Mouse (Mus musculus) adrenal gland, postnatal 0 days (tissue): ENCODE results near the gene Olfr1466. TPM values are rescaled to one million over a fixed set of nuclear protein-coding genes. Genes with fewer than 3 reads are reported as not detected.

Source experiments
- polyA plus RNA-seq: library from polyadenylated mRNA; unstranded; fragments of >200 nt; fragmentation: Nextera tagmentation; extraction: Ambion mirVana; gene quantifications from 2 replicates; pipeline ENCODE4 v1.2.1, GENCODE M21; 2015

Olfr1466 gene
- not detected in 2 replicates for polyA plus RNA-seq

DNA sequence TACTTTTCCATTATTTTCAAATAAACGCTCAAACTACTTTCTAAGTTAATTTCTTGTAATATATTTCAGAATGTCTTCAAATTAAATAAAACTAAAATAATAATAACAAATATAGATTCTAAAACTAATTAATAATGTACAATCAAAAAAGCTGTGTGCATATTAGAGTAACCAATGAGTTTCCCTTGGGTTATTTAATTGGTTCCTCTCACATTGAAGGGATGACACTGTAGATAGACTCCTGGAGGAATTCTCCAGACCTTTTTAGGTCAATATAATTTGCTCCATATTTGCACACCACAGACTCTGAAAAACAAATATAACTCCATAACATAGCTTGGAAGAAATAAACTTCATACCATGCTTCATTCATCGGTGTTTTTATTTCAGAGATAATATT, at the start of gene Olfr1466:
Olfr1466 (plus strand) TSS at position 301 of the 400 bp plus-strand sequence.

DNA sequence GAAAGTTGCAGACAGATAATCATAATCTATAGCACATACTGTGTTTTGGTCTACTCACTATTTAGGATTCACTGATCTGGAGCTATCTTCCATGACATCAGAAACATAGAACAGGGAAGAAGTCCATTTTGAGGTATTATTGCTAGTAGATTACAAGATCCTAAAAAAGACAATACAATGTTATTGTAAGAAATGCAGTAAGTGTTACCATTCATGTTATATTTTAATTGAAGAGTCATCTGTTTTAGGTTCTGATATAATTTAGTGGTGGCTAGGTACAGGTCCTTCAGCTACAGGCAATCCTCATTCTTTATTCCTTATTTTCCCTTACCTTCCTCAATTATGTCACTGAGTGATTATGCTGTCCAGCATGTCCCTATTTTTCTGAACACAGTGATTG, 23.2 kb upstream of the Olfr1466 start, which contains the start of gene Olfr1465:
Olfr1465 (minus strand) TSS at position 101 of the 400 bp plus-strand sequence.

DNA sequence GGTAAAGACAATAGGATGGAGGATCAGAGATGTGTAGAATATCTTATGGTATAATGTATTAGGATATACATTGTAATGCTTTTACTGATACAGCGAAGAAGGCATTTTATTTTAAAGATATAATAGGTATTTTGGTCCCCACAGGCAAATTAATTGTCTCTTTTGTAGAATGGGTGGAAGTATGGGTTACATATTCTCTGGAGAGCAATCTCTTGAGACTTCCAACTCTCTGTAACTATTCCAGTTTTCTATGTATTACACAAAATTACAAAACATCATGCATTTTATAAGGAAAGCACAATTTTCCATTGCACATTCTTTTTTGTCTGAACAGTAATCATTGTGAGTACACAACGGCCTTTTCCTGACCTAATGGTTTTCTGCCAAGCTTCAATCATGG, 23.3 kb downstream of the Olfr1466 start, which contains the start of gene Olfr1467:
Olfr1467 (plus strand) TSS at position 301 of the 400 bp plus-strand sequence.

Other genes with a start within 250 kb of the Olfr1466 start
- not detected in 2 replicates for gene Olfr1457, start 241.0 kb upstream of the Olfr1466 start, polyA plus RNA-seq
- gene Olfr1458, start 232.1 kb upstream of the Olfr1466 start, polyA plus RNA-seq: not detected in 2 replicates
- gene Olfr1459, start 189.3 kb upstream of the Olfr1466 start, polyA plus RNA-seq: not detected in 2 replicates
- gene Olfr1461, start 175.9 kb upstream of the Olfr1466 start, polyA plus RNA-seq: not detected in 2 replicates
- not detected in 2 replicates for gene Olfr1462, start 153.1 kb upstream of the Olfr1466 start, polyA plus RNA-seq
- gene Olfr1463, start 107.5 kb upstream of the Olfr1466 start, polyA plus RNA-seq: not detected in 2 replicates
- gene Olfr1465, start 23.3 kb upstream of the Olfr1466 start, polyA plus RNA-seq: not detected in 2 replicates
- gene Olfr1467, start 23.4 kb downstream of the Olfr1466 start, polyA plus RNA-seq: not detected in 2 replicates
- gene Olfr1469, start 69.0 kb downstream of the Olfr1466 start, polyA plus RNA-seq: not detected in 2 replicates
- not detected in 2 replicates for gene Olfr1471, start 104.5 kb downstream of the Olfr1466 start, polyA plus RNA-seq
- not detected in 2 replicates for gene Olfr1472, start 117.2 kb downstream of the Olfr1466 start, polyA plus RNA-seq
- not detected in 2 replicates for gene Olfr1474, start 130.7 kb downstream of the Olfr1466 start, polyA plus RNA-seq
- not detected in 2 replicates for gene Olfr1475, start 141.3 kb downstream of the Olfr1466 start, polyA plus RNA-seq
- not detected in 2 replicates for gene Olfr1477, start 161.7 kb downstream of the Olfr1466 start, polyA plus RNA-seq
- not detected in 2 replicates for gene Olfr1480, start 189.1 kb downstream of the Olfr1466 start, polyA plus RNA-seq
- not detected in 2 replicates for gene Olfr1484, start 244.6 kb downstream of the Olfr1466 start, polyA plus RNA-seq